Mouse (Mus musculus) inflammation-experienced regulatory T-cells, adult 16 weeks (primary cell): ENCODE data around the gene Mettl21a. TPM values are rescaled to one million over a fixed set of nuclear protein-coding genes. Genes with fewer than 3 reads are reported as not detected.

Source experiments
- polyA plus RNA-seq: library from polyadenylated mRNA; unstranded; fragments of 100-300 nt; shearing (Covaris generic); gene quantifications from one replicate; pipeline ENCODE4 v1.2.1, GENCODE M21; 2017

Mettl21a gene
- 29.7 TPM for polyA plus RNA-seq

DNA sequence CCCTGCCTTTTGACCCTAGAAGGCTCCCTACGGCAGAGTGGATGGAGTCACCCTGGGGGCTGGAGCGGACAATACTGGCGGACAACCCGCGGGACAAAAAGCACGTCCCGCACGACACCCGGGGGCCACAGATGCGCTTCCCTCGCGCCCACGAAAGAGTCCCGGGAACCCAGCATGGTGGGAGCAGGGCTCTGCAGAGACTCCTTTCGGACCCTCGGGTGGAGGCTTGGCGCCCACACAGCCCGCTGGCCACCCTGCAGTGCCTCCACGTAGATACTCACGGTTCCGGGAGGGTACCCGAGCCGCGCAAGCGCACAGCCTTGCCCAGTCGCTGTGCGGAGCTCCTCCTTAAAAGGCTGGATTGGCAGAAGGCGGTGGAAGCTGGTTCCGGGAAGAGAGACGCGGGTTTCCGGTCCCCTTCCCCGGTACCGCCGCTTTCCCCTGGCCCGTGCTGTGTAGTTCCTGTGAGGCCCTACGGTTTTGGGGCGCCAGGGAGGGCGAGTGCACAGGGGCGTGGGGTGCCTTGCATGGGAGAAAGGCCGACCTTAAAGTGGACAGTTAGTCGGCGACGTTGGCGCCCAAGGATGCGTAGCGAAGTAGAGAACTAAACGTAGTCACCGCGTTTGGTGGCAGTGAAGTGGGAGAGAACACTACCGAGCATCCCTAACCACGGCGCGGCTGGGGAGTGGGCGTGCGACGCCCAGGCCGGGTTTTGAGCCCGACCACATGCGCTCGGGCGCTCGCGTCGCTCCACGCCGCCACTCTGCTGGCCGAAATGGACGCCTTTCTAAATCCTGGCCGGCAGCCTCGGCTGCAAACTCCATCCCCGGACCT is at the start of gene Mettl21a:
Gene Mettl21a, minus strand, starts transcription at position 362 of the 834 bp plus-strand sequence.

Other genes starting within 250 kb of the Mettl21a start
- 104 TPM for gene Creb1, start 84.6 kb downstream of the Mettl21a start, polyA plus RNA-seq
- gene Ccnyl1, start 73.2 kb upstream of the Mettl21a start, polyA plus RNA-seq: 0.85 TPM
- 0.07 TPM for gene Fzd5, start 120.5 kb upstream of the Mettl21a start, polyA plus RNA-seq